Mouse (Mus musculus) MEL (cell line): ENCODE data around the gene Uqcrh. TPM values are rescaled to one million over a fixed set of nuclear protein-coding genes. Genes with fewer than 3 reads are reported as not detected.
A peak's percentile ranks its signal among the peaks of the same experiment; 100 is the strongest.

ENCODE experiments used
- DNase-seq: peaks from one replicate; pipeline ENCODE4 v3.0.0; 2011; ENCODE audit warnings: low read depth, low spot score
- H3K27ac ChIP-seq: 2 replicates; pipeline ENCODE4 v1.5.1; 2012; ENCODE audit warnings: low read depth, mild to moderate bottlenecking, control low read depth, low read length, moderate library complexity; ENCODE audit not compliant: control insufficient read depth
- H3K27me3 ChIP-seq, 2 experiments: fragments of 150-350 bp in 1 of 2; sonication (generic) in 1 of 2; 2 replicates each; pipeline ENCODE4 v1.6.1; 2012; ENCODE audit warnings: low read length in 2 of 2, mild to moderate bottlenecking in 2 of 2, improper control_type of control experiment in 1 of 2, moderate library complexity in 1 of 2; ENCODE audit not compliant: insufficient read depth in 2 of 2, control insufficient read depth in 1 of 2
- H3K36me3 ChIP-seq, 2 experiments: 2 replicates each; pipeline ENCODE4 v1.6.1; 2012 to 2014; ENCODE audit warnings: low read length in 2 of 2, improper control_type of control experiment in 1 of 2, inconsistent platforms in 1 of 2, mild to moderate bottlenecking in 1 of 2; ENCODE audit not compliant: insufficient read depth in 2 of 2, control insufficient read depth in 1 of 2
- H3K4me1 ChIP-seq, 2 experiments: fragments of 150-350 bp in 1 of 2; sonication (generic) in 1 of 2; 2 replicates each; pipeline ENCODE4 v1.6.1; 2012; ENCODE audit warnings: low read length in 2 of 2, improper control_type of control experiment in 1 of 2, mild to moderate bottlenecking in 1 of 2; ENCODE audit not compliant: insufficient read depth in 2 of 2, control insufficient read depth in 1 of 2
- H3K4me3 ChIP-seq, 2 experiments: fragments of 150-350 bp in 1 of 2; sonication (generic) in 1 of 2; 2 replicates each; pipeline ENCODE4 v1.5.1; 2012; ENCODE audit warnings: low read depth in 2 of 2, low read length in 2 of 2, mild to moderate bottlenecking in 2 of 2, moderate library complexity in 2 of 2, control low read depth in 1 of 2, improper control_type of control experiment in 1 of 2; ENCODE audit not compliant: control insufficient read depth in 1 of 2, insufficient read depth in 1 of 2
- H3K79me2 ChIP-seq: 2 replicates; pipeline ENCODE4 v1.6.1; 2012; ENCODE audit warnings: mild to moderate bottlenecking, low read length, moderate library complexity; ENCODE audit not compliant: control insufficient read depth, poor library complexity, insufficient read depth
- H3K9ac ChIP-seq: 2 replicates; pipeline ENCODE4 v1.6.1; 2012; ENCODE audit warnings: low read depth, mild to moderate bottlenecking, control low read depth, low read length, moderate library complexity; ENCODE audit not compliant: control insufficient read depth, poor library complexity, severe bottlenecking
- H3K9me3 ChIP-seq: fragments of 150-350 bp; sonication (generic); replicated peaks from 2 replicates; pipeline ENCODE4 v1.6.1; 2012; ENCODE audit warnings: mild to moderate bottlenecking, low read length, improper control_type of control experiment, moderate library complexity; ENCODE audit not compliant: insufficient read depth
- CHD1 ChIP-seq: IDR thresholded peaks from 2 replicates; pipeline ENCODE4 v1.6.1; 2012; ENCODE audit warnings: low read depth, mild to moderate bottlenecking, inconsistent platforms, low read length, improper control_type of control experiment
- CHD2 ChIP-seq: IDR thresholded peaks from 2 replicates; pipeline ENCODE4 v1.6.1; 2011; ENCODE audit warnings: low read length, improper control_type of control experiment
- CTCF ChIP-seq, 3 experiments: IDR thresholded peaks in 2 of 3; conservative IDR thresholded peaks in 1 of 3; 2 replicates each; pipeline ENCODE4 v1.5.1; 2011 to 2012; ENCODE audit warnings: low read length in 3 of 3, low read depth in 2 of 3, mild to moderate bottlenecking in 2 of 3, improper control_type of control experiment in 1 of 3, inconsistent platforms in 1 of 3, mixed read lengths in 1 of 3, moderate library complexity in 1 of 3; ENCODE audit not compliant: control insufficient read depth in 1 of 3, insufficient read depth in 1 of 3, poor library complexity in 1 of 3, severe bottlenecking in 1 of 3
- E2F4 ChIP-seq: IDR thresholded peaks from 2 replicates; pipeline ENCODE4 v1.6.1; 2011; ENCODE audit warnings: low read depth, low read length, improper control_type of control experiment, borderline replicate concordance
- ELF1 ChIP-seq: IDR thresholded peaks from 2 replicates; pipeline ENCODE4 v1.6.1; 2014; ENCODE audit warnings: low read depth, mild to moderate bottlenecking, inconsistent platforms, low read length, improper control_type of control experiment, moderate library complexity
- GATA1 ChIP-seq: IDR thresholded peaks from 2 replicates; pipeline ENCODE4 v1.6.1; 2011; ENCODE audit warnings: low read depth, low read length, improper control_type of control experiment
- HCFC1 ChIP-seq: IDR thresholded peaks from 2 replicates; pipeline ENCODE4 v1.6.1; 2012; ENCODE audit warnings: low read depth, mild to moderate bottlenecking, inconsistent platforms, low read length, improper control_type of control experiment, moderate library complexity
- MXI1 ChIP-seq: IDR thresholded peaks from 2 replicates; pipeline ENCODE4 v1.6.1; 2011; ENCODE audit warnings: mild to moderate bottlenecking, low read depth, low read length, improper control_type of control experiment
- NELFE ChIP-seq: IDR thresholded peaks from 2 replicates; pipeline ENCODE4 v1.6.1; 2011; ENCODE audit warnings: low read depth, low read length, improper control_type of control experiment
- NRF1 ChIP-seq: IDR thresholded peaks from 2 replicates; pipeline ENCODE4 v1.6.1; 2014; ENCODE audit warnings: low read depth, mild to moderate bottlenecking, inconsistent platforms, low read length, improper control_type of control experiment, moderate library complexity; ENCODE audit not compliant: poor library complexity, insufficient read depth, severe bottlenecking
- POLR2A ChIP-seq, 2 experiments: IDR thresholded peaks; 2 replicates each; pipeline ENCODE4 v1.6.1; 2011 to 2012; ENCODE audit warnings: low read length in 2 of 2, mild to moderate bottlenecking in 2 of 2, control low read depth in 1 of 2, improper control_type of control experiment in 1 of 2, low read depth in 1 of 2, moderate library complexity in 1 of 2; ENCODE audit not compliant: control insufficient read depth in 1 of 2, insufficient read depth in 1 of 2, poor library complexity in 1 of 2
- POLR2AphosphoS5 ChIP-seq: IDR thresholded peaks from 2 replicates; pipeline ENCODE4 v1.6.1; 2012; ENCODE audit warnings: low read depth, borderline replicate concordance, mild to moderate bottlenecking, inconsistent platforms, low read length, moderate library complexity, mixed read lengths
- RCOR1 ChIP-seq: IDR thresholded peaks from 2 replicates; pipeline ENCODE4 v1.6.1; 2012; ENCODE audit warnings: low read depth, mild to moderate bottlenecking, inconsistent platforms, low read length, improper control_type of control experiment
- SIN3A ChIP-seq: IDR thresholded peaks from 2 replicates; pipeline ENCODE4 v1.6.1; 2012; ENCODE audit warnings: low read length, improper control_type of control experiment, inconsistent platforms
- TAL1 ChIP-seq: IDR thresholded peaks from 2 replicates; pipeline ENCODE4 v1.6.1; 2012; ENCODE audit warnings: mild to moderate bottlenecking, inconsistent platforms, low read length, moderate library complexity, mixed read lengths
- TBP ChIP-seq: IDR thresholded peaks from 2 replicates; pipeline ENCODE4 v1.8.0; 2011; ENCODE audit warnings: low read depth, low read length, improper control_type of control experiment
- TCF12 ChIP-seq: IDR thresholded peaks from 2 replicates; pipeline ENCODE4 v1.6.1; 2014; ENCODE audit warnings: low read depth, mild to moderate bottlenecking, inconsistent platforms, low read length, improper control_type of control experiment, moderate library complexity
- ZKSCAN1 ChIP-seq: IDR thresholded peaks from 2 replicates; pipeline ENCODE4 v1.6.1; 2012; ENCODE audit warnings: low read depth, mild to moderate bottlenecking, inconsistent platforms, low read length, improper control_type of control experiment, moderate library complexity
- ZMIZ1 ChIP-seq: IDR thresholded peaks from 2 replicates; pipeline ENCODE4 v1.6.1; 2012; ENCODE audit warnings: low read depth, mild to moderate bottlenecking, inconsistent platforms, low read length, improper control_type of control experiment, moderate library complexity
- ZNF384 ChIP-seq: IDR thresholded peaks from 2 replicates; pipeline ENCODE4 v1.6.1; 2012; ENCODE audit warnings: low read depth, mild to moderate bottlenecking, inconsistent platforms, low read length, improper control_type of control experiment
- polyA plus RNA-seq, 2 experiments: library from polyadenylated mRNA; stranded (reverse) in 1 of 2; unstranded in 1 of 2; fragments of >175 nt in 1 of 2; fragments of >200 nt in 1 of 2; gene quantifications; 2 replicates each; pipeline versions ENCODE4 v1.2.1 to v1.2.4; 2012; ENCODE audit warnings: low replicate concordance in 2 of 2, low read depth in 1 of 2; ENCODE audit not compliant: insufficient read length in 2 of 2, insufficient read depth in 1 of 2, missing spikeins in 1 of 2
- total RNA-seq: library from RNA; depleted of rRNA; stranded (reverse); fragments of 300-350 nt; gene quantifications from 2 replicates; pipeline ENCODE4 v1.2.3, GENCODE M21; 2012

Gene Uqcrh
- total and polyA plus RNA-seq, 3 experiments = 392 to 529 (median 414) TPM

- TF ChIP-seq TBP = peak; percentile 88
- peak; percentile 59; the same call in 1 of the 2 replicates for TF ChIP-seq NRF1
- TF ChIP-seq POLR2A (IDR thresholded peaks at IDR 0.05; ENCODE audit: control insufficient read depth in 1 of 2, insufficient read depth in 1 of 2, low read depth in 1 of 2, low read length in 2 of 2, poor library complexity in 1 of 2) = peak; percentile 94 to 95
- TF ChIP-seq ZKSCAN1 = no peak
- TF ChIP-seq, all 39 proteins: peak for 17
Observed at GRCm38 (mm10) chr4:116074861-116075620, at the start of gene Uqcrh, which contains the start of gene Lrrc41 (continued).

DNA sequence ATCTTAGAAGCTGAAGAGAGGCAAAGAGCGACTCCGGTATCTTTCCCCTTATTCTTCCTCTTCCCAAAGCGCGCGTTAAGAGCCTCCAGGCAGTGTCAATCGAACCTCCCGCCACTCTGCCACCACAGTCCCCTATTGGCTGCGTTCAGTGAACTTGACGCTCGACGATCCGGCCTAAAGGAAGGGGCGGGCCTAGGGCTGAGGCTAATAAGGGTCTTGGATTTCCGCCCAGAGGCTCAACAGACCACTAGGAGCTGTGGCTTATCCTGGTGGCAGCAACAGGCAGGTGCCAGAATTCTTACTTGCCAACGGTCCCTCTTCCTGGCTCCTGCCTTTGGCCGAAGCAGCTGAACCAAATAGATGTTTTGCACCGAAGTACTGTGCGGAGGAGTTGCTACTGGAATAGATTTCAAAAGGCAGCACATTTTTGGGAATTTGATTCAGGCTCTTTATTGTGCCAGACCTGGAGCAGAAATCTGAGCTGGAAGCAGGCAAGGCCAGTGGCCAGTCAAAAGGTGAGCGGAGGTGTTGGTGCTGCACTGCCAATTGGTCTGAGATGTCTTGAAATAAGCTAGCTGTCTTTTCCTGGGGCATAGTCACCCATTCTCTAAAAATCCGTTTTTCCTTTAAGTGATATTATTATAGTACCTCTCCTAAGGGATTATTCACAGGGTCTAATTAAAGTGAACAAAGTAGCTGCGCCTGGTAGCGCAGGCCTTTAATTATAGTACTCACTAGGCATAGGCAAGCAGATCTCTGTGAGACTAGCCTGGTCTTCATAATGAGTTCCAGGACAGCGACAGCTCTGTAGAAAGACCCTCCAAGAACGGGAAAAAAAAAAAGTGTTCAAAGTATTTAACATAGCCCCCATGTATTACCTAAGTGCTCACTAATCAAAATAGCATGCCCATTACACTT lies 49.0 kb upstream of the Uqcrh start, which contains the start of the genes Rad54l and Pomgnt1:
Gene Rad54l (minus strand): TSS at position 89 of the 918 bp plus-strand sequence.
Gene Pomgnt1 (plus strand): TSS at position 239 of the 918 bp plus-strand sequence.
- DNase-seq = peak; percentile 98
- Histone ChIP-seq H3K79me2 (peaks cover 13% of the 10 kb centered on the region), H3K9me3 (no peaks in the 10 kb centered on the region), H3K9ac (peak within 1 kb of the TSS; percentile 95), H3K27ac (peak within 1 kb of the TSS; percentile 96), H3K4me3 (peak within 1 kb of the TSS; percentile 60 to 99), H3K36me3 (peaks cover 0 to 23% of the 10 kb centered on the region in 2 experiments; a peak in 2 of 4 replicates), H3K27me3 (no peaks in the 10 kb centered on the region), H3K4me1 (peaks cover 2 to 14% of the 10 kb centered on the region in 2 experiments; a peak in 3 of 4 replicates)
- TF ChIP-seq POLR2AphosphoS5 (no peak), SIN3A (peak; percentile 99), RCOR1 (no peak), CTCF (IDR thresholded peaks at IDR 0.05 in 2 of 3, conservative IDR thresholded peaks at IDR 0.05 in 1 of 3; ENCODE audit: control insufficient read depth in 1 of 3, insufficient read depth in 1 of 3, low read depth in 2 of 3, low read length in 3 of 3, poor library complexity in 1 of 3, severe bottlenecking in 1 of 3) (peak in 1 of 3 experiments; percentile 11; a peak in 1 of 6 replicates), E2F4 (peak; percentile 99), MXI1 (peak; percentile 77; the same call in 1 of the 2 replicates), CHD2 (peak; percentile 69), TAL1 (no peak), ZNF384 (no peak), NELFE (peak; percentile 84), CHD1 (0 out of 2 replicates have a peak, but pooled peaks have one; percentile 38), HCFC1 (peak; percentile 94), TBP (peak; percentile 96), GATA1 (peak; percentile 48; the same call in 1 of the 2 replicates), ELF1 (peak; percentile 95), POLR2A (IDR thresholded peaks at IDR 0.05; ENCODE audit: control insufficient read depth in 1 of 2, insufficient read depth in 1 of 2, low read depth in 1 of 2, low read length in 2 of 2, poor library complexity in 1 of 2) (peak; percentile 71 to 95; a peak in 3 of 4 replicates), ZMIZ1 (peak; percentile 94), TCF12 (peak; percentile 44; the same call in 1 of the 2 replicates)
